Mouse (Mus musculus): ENCODE measurements at regions not wholly inside any gene's neighbourhood (a gene's known extent, or its start where the extent isn't known, plus 50 kb on each side); places are given as distances from the start of the nearest gene placed in this dataset.
"Not testable (repeated sequence)": the region's sequence is repeated elsewhere in the genome, so short reads cannot be mapped to it uniquely, and the experiment has no call there.

- DNase-seq (ENCODE audit: low read depth, low spot score) = no peak
These were observed 1478.4 kb upstream of the Gm7489 start for GRCm38 (mm10) chr15:52406156-52406885.

GRCm38 (mm10) chr15:52412869-52413771 lies 1471.6 kb upstream of the Gm7489 start:
- DNase-seq (ENCODE audit: low read depth, low spot score) = peak; percentile 70

GRCm38 (mm10) chr15:52425976-52426375 lies 1458.7 kb upstream of the Gm7489 start:
- DNase-seq (ENCODE audit: low read depth, low spot score) = no peak

- no peak for DNase-seq (ENCODE audit: low read depth, low spot score)
These were observed 1454.1 kb upstream of the Gm7489 start for GRCm38 (mm10) chr15:52430491-52431158.

- DNase-seq (ENCODE audit: low read depth, low spot score) = no peak
These were observed 1451.1 kb upstream of the Gm7489 start for GRCm38 (mm10) chr15:52433639-52434038.

- DNase-seq (ENCODE audit: low read depth, low spot score) = no peak
These were observed 1446.3 kb upstream of the Gm7489 start for GRCm38 (mm10) chr15:52438403-52438802.

GRCm38 (mm10) chr15:52458782-52459181 lies 1425.9 kb upstream of the Gm7489 start:
- peak; percentile 89 for DNase-seq (ENCODE audit: low read depth, low spot score)

- DNase-seq (ENCODE audit: low read depth, low spot score) = no peak
These were observed 1425.4 kb upstream of the Gm7489 start for GRCm38 (mm10) chr15:52459315-52459714.

- peak; percentile 36 for DNase-seq (ENCODE audit: low read depth, low spot score)
These were observed 1420.2 kb upstream of the Gm7489 start for GRCm38 (mm10) chr15:52464226-52465138.

GRCm38 (mm10) chr15:52478124-52478523 lies 1406.6 kb upstream of the Gm7489 start:
- not testable (repeated sequence) for DNase-seq (ENCODE audit: low read depth, low spot score)

GRCm38 (mm10) chr15:52480834-52481233 lies 1403.9 kb upstream of the Gm7489 start:
- no peak for DNase-seq (ENCODE audit: low read depth, low spot score)

GRCm38 (mm10) chr15:52483598-52484165 lies 1401.0 kb upstream of the Gm7489 start:
- no peak for DNase-seq (ENCODE audit: low read depth, low spot score)

- no peak for DNase-seq (ENCODE audit: low read depth, low spot score)
These were observed 1400.4 kb upstream of the Gm7489 start for GRCm38 (mm10) chr15:52484276-52484675.

GRCm38 (mm10) chr15:52505278-52505831 lies 1379.4 kb upstream of the Gm7489 start:
- peak; percentile 60 for DNase-seq (ENCODE audit: low read depth, low spot score)

GRCm38 (mm10) chr15:52506930-52507329 lies 1377.8 kb upstream of the Gm7489 start:
- DNase-seq (ENCODE audit: low read depth, low spot score) = peak; percentile 77

GRCm38 (mm10) chr15:52508609-52509008 lies 1376.1 kb upstream of the Gm7489 start:
- DNase-seq (ENCODE audit: low read depth, low spot score) = peak; percentile 15

- no peak for DNase-seq (ENCODE audit: low read depth, low spot score)
These were observed 1374.6 kb upstream of the Gm7489 start for GRCm38 (mm10) chr15:52510137-52510536.

GRCm38 (mm10) chr15:52536594-52536993 lies 1348.1 kb upstream of the Gm7489 start:
- no peak for DNase-seq (ENCODE audit: low read depth, low spot score)

GRCm38 (mm10) chr15:52558682-52559081 lies 1326.0 kb upstream of the Gm7489 start:
- DNase-seq (ENCODE audit: low read depth, low spot score) = no peak

GRCm38 (mm10) chr15:52564078-52564477 lies 1320.6 kb upstream of the Gm7489 start:
- no peak for DNase-seq (ENCODE audit: low read depth, low spot score)

Data from mesoderm, embryonic 11.5 days (tissue).